Comparison of ENCODE assay signal across 14 mouse cellular contexts in the genomic region with DNA sequence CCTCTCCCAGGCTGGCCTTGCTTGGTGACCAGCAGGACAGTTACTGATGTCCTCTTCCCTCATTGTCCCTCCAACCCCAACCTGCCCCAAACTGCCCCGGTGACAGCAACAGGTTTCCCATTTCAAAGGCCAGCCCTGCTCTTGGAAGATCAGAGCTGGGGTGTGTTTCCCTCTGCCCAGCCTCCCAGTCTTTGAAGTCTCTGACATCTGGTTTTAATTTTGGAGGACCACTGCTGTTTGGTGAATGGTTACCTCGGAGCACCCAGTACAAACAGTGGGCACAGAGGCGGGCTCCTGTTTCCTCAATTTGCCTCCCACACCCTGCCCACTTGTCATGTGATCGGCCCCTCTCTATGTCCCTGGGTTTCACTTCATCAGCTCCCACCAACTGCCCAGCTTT.
DNase-seq lines count a peak whose midpoint lies in the region; ATAC-seq and TF ChIP-seq lines count a peak whose summit lies in the region.
"Had no signal": no experiment of that assay in that cellular context is flagged by ENCODE, and none has a peak within 500 bp of the region (broad histone marks: within the 10 kb centered on the region; RNA-seq: fewer than 3 reads in every experiment).

No protein-coding gene starts in this region.

- H3K4me3 ChIP-seq in hindbrain, embryonic 10.5 days: no peak overlapping the region
- H3K4me3 ChIP-seq in hindbrain, embryonic 14.5 days (replicated peaks; ENCODE audit: low read length): no peak overlapping the region
- H3K4me3 ChIP-seq in E14TG2a.4 (replicated peaks; ENCODE audit: low read length): peak overlapping the region; percentile 41; the same call in 1 of the 2 replicates
- H3K4me3 ChIP-seq in embryonic facial prominence, embryonic 11.5 days (ENCODE audit: low read depth, low read length): no peak overlapping the region
- H3K4me3 ChIP-seq in limb, embryonic 13.5 days: no peak overlapping the region
- no peak overlapping the region for H3K4me3 ChIP-seq in hindbrain, embryonic 12.5 days
- H3K4me3 ChIP-seq: hindbrain, embryonic 13.5 days; liver, embryonic 15.5 days had no signal

- H3K27ac ChIP-seq in hindbrain, embryonic 10.5 days: no peak overlapping the region
- H3K27ac ChIP-seq in hindbrain, embryonic 14.5 days: no peak overlapping the region
- H3K27ac ChIP-seq in embryonic facial prominence, embryonic 11.5 days (replicated peaks; ENCODE audit: low read depth, low read length): peak overlapping the region; percentile 47; the same call in 1 of the 2 replicates
- H3K27ac ChIP-seq in limb, embryonic 13.5 days: no peak overlapping the region
- no peak overlapping the region for H3K27ac ChIP-seq in hindbrain, embryonic 12.5 days
- H3K27ac ChIP-seq: hindbrain, embryonic 13.5 days; liver, embryonic 15.5 days had no signal

- peak; percentile 46 for DNase-seq in hindbrain, embryonic 10.5 days (ENCODE audit: low spot score)
- no peak for DNase-seq in hindbrain, embryonic 14.5 days (ENCODE audit: low spot score)
- DNase-seq in embryonic facial prominence, embryonic 11.5 days (ENCODE audit: low spot score): peak; percentile 88
- DNase-seq in cerebellum, postnatal 10 days: no peak
- no peak for DNase-seq in retina, postnatal 1 day
- DNase-seq: adrenal gland, adult 2 months; B cell, adult 2 months; thymus, postnatal 14 days had no signal

- no peak overlapping the region for H3K4me2 ChIP-seq in hindbrain, embryonic 14.5 days (replicated peaks)
- no peak overlapping the region; the same call in 1 of the 2 replicates for H3K4me2 ChIP-seq in embryonic facial prominence, embryonic 11.5 days (ENCODE audit: low read depth, low read length)
- H3K4me2 ChIP-seq in limb, embryonic 13.5 days (replicated peaks): peak overlapping the region; percentile 29
- no peak overlapping the region for H3K4me2 ChIP-seq in hindbrain, embryonic 12.5 days (replicated peaks)
- H3K4me2 ChIP-seq: hindbrain, embryonic 13.5 days; liver, embryonic 15.5 days had no signal

- 34% methylated on average over 4 of the region's 4 CpGs for WGBS in hindbrain, embryonic 10.5 days
- 52% methylated on average over 4 of the region's 4 CpGs for WGBS in hindbrain, embryonic 14.5 days
- 13% methylated on average over 4 of the region's 4 CpGs for WGBS in embryonic facial prominence, embryonic 11.5 days
- WGBS in limb, embryonic 13.5 days: 11% methylated on average over 4 of the region's 4 CpGs
- 33% methylated on average over 4 of the region's 4 CpGs for WGBS in hindbrain, embryonic 12.5 days

- no peak for ATAC-seq in hindbrain, embryonic 14.5 days (ENCODE audit: low FRiP score)
- peak; percentile 63; the same call in 1 of the 2 replicates for ATAC-seq in embryonic facial prominence, embryonic 11.5 days (replicated peaks; ENCODE audit: insufficient number of reproducible peaks, low FRiP score, low TSS enrichment, low read depth)
- ATAC-seq in limb, embryonic 13.5 days (ENCODE audit: low FRiP score, low read depth): peak; percentile 52; the same call in 1 of the 2 replicates
- no peak for ATAC-seq in hindbrain, embryonic 12.5 days (ENCODE audit: low FRiP score)

- H3K4me1 ChIP-seq in hindbrain, embryonic 10.5 days (replicated peaks): peaks cover 22% of the 10 kb centered on the region
- H3K4me1 ChIP-seq in hindbrain, embryonic 14.5 days (replicated peaks; ENCODE audit: control insufficient read depth, insufficient read depth, low read length): no peaks in the 10 kb centered on the region
- H3K4me1 ChIP-seq in E14TG2a.4 (replicated peaks; ENCODE audit: low read depth, low read length): peaks cover 84% of the 10 kb centered on the region
- H3K4me1 ChIP-seq in embryonic facial prominence, embryonic 11.5 days (ENCODE audit: control insufficient read depth, insufficient read depth, low read length): peaks cover 3% of the 10 kb centered on the region; the same call in 1 of the 2 replicates
- peaks cover 53% of the 10 kb centered on the region for H3K4me1 ChIP-seq in limb, embryonic 13.5 days
- 0 out of 2 replicates have a peak, but pooled peaks cover 8% of the 10 kb centered on the region for H3K4me1 ChIP-seq in hindbrain, embryonic 12.5 days
- H3K4me1 ChIP-seq: liver, embryonic 15.5 days had no signal

- no peak overlapping the region for H3K9ac ChIP-seq in hindbrain, embryonic 14.5 days
- no peak overlapping the region for H3K9ac ChIP-seq in embryonic facial prominence, embryonic 11.5 days (replicated peaks; ENCODE audit: low read length)
- H3K9ac ChIP-seq in limb, embryonic 13.5 days: no peak overlapping the region
- H3K9ac ChIP-seq in hindbrain, embryonic 12.5 days: no peak overlapping the region
- H3K9ac ChIP-seq: hindbrain, embryonic 13.5 days; liver, embryonic 15.5 days had no signal

- no peaks in the 10 kb centered on the region for H3K9me3 ChIP-seq in hindbrain, embryonic 10.5 days
- no peaks in the 10 kb centered on the region for H3K9me3 ChIP-seq in hindbrain, embryonic 14.5 days (ENCODE audit: control insufficient read depth, low read length)
- H3K9me3 ChIP-seq in E14TG2a.4 (ENCODE audit: low read length): no peaks in the 10 kb centered on the region
- no peaks in the 10 kb centered on the region for H3K9me3 ChIP-seq in embryonic facial prominence, embryonic 11.5 days (replicated peaks; ENCODE audit: control insufficient read depth, low read length)
- no peaks in the 10 kb centered on the region for H3K9me3 ChIP-seq in limb, embryonic 13.5 days
- H3K9me3 ChIP-seq in hindbrain, embryonic 12.5 days (replicated peaks): no peaks in the 10 kb centered on the region
- H3K9me3 ChIP-seq: hindbrain, embryonic 13.5 days; liver, embryonic 15.5 days had no signal

- no peak for TF ChIP-seq CTCF in E14TG2a.4 (conservative IDR thresholded peaks at IDR 0.05; ENCODE audit: low read length)

- H3K36me3 ChIP-seq in hindbrain, embryonic 10.5 days: peaks cover 29% of the 10 kb centered on the region
- H3K36me3 ChIP-seq in hindbrain, embryonic 14.5 days (replicated peaks; ENCODE audit: control insufficient read depth, insufficient read depth): peaks cover 68% of the 10 kb centered on the region
- peaks cover 32% of the 10 kb centered on the region for H3K36me3 ChIP-seq in E14TG2a.4 (ENCODE audit: insufficient read depth, low read length)
- no peaks in the 10 kb centered on the region; the same call in 1 of the 2 replicates for H3K36me3 ChIP-seq in embryonic facial prominence, embryonic 11.5 days (replicated peaks; ENCODE audit: control insufficient read depth, insufficient read depth, low read depth, low read length)
- H3K36me3 ChIP-seq in limb, embryonic 13.5 days: peaks cover 57% of the 10 kb centered on the region
- H3K36me3 ChIP-seq in hindbrain, embryonic 12.5 days: peaks cover 17% of the 10 kb centered on the region
- H3K36me3 ChIP-seq: liver, embryonic 15.5 days had no signal

- peaks cover 14% of the 10 kb centered on the region for H3K27me3 ChIP-seq in hindbrain, embryonic 10.5 days (ENCODE audit: insufficient read depth, poor library complexity, severe bottlenecking)
- no peaks in the 10 kb centered on the region for H3K27me3 ChIP-seq in hindbrain, embryonic 14.5 days (ENCODE audit: control insufficient read depth, insufficient read depth, low read length)
- no peaks in the 10 kb centered on the region for H3K27me3 ChIP-seq in E14TG2a.4 (ENCODE audit: insufficient read depth, low read length)
- no peaks in the 10 kb centered on the region for H3K27me3 ChIP-seq in embryonic facial prominence, embryonic 11.5 days (ENCODE audit: control insufficient read depth, insufficient read depth, low read length)
- H3K27me3 ChIP-seq in limb, embryonic 13.5 days: peaks cover 5% of the 10 kb centered on the region; the same call in 1 of the 2 replicates
- 0 out of 2 replicates have a peak, but pooled peaks cover 3% of the 10 kb centered on the region for H3K27me3 ChIP-seq in hindbrain, embryonic 12.5 days
- H3K27me3 ChIP-seq: hindbrain, embryonic 13.5 days; liver, embryonic 15.5 days; Patski had no signal

Comparison
In these comparisons a context has a peak if more than half of its experiments do, and no peak if none do; other contexts are left out.
1. DNase-seq: peak in hindbrain, embryonic 10.5 days (single experiment) and embryonic facial prominence, embryonic 11.5 days (single experiment); none in hindbrain, embryonic 14.5 days (single experiment), cerebellum, postnatal 10 days (0 of 2) and retina, postnatal 1 day (single experiment).
2. ATAC-seq: peak in embryonic facial prominence, embryonic 11.5 days (single experiment) and limb, embryonic 13.5 days (single experiment); none in hindbrain, embryonic 14.5 days (single experiment) and hindbrain, embryonic 12.5 days (single experiment).